Mouse (Mus musculus) ES-Bruce4 (cell line): ENCODE measurements at regions not wholly inside any gene's neighbourhood (a gene's known extent, or its start where the extent isn't known, plus 50 kb on each side); places are given as distances from the start of the nearest gene placed in this dataset.
"Not testable (repeated sequence)": the region's sequence is repeated elsewhere in the genome, so short reads cannot be mapped to it uniquely, and the experiment has no call there.

Experiments used
- H3K27ac ChIP-seq: 2 replicates; pipeline ENCODE4 v1.5.1; 2012; ENCODE audit warnings: low read length, inconsistent platforms; ENCODE audit not compliant: insufficient read depth
- H3K27me3 ChIP-seq: 2 replicates; pipeline ENCODE4 v1.6.1; 2012; ENCODE audit warnings: mild to moderate bottlenecking, low read length, inconsistent platforms; ENCODE audit not compliant: control insufficient read depth, poor library complexity, insufficient read depth, severe bottlenecking
- H3K36me3 ChIP-seq: 2 replicates; pipeline ENCODE4 v1.6.1; 2012; ENCODE audit warnings: inconsistent platforms, mild to moderate bottlenecking, low read length, moderate library complexity; ENCODE audit not compliant: control insufficient read depth, poor library complexity, insufficient read depth, severe bottlenecking
- H3K4me1 ChIP-seq: one replicate; pipeline ENCODE4 v1.8.1; 2011; ENCODE audit warnings: low read length; ENCODE audit not compliant: control insufficient read depth, insufficient read depth
- H3K4me3 ChIP-seq: 2 replicates; pipeline ENCODE4 v1.5.1; 2011; ENCODE audit warnings: low read depth, mild to moderate bottlenecking, low read length
- H3K9ac ChIP-seq: 2 replicates; pipeline ENCODE4 v1.6.1; 2012; ENCODE audit warnings: low read depth, mild to moderate bottlenecking, inconsistent platforms; ENCODE audit not compliant: poor library complexity, severe bottlenecking
- H3K9me3 ChIP-seq: replicated peaks from 2 replicates; pipeline ENCODE4 v1.6.1; 2012; ENCODE audit warnings: mild to moderate bottlenecking, low read length, inconsistent platforms; ENCODE audit not compliant: control insufficient read depth, poor library complexity, insufficient read depth, severe bottlenecking
- CTCF ChIP-seq: IDR thresholded peaks from one replicate; pipeline ENCODE4 v1.8.1; 2011; ENCODE audit warnings: low read depth, low read length
- EP300 ChIP-seq: IDR thresholded peaks from 2 replicates; pipeline ENCODE4 v1.6.1; 2011; ENCODE audit warnings: low read depth, low read length; ENCODE audit not compliant: insufficient read depth
- POLR2A ChIP-seq: IDR thresholded peaks from one replicate; pipeline ENCODE4 v1.8.1; 2011; ENCODE audit warnings: low read length; ENCODE audit not compliant: insufficient read depth

GRCm38 (mm10) chr2:166450964-166451363 is 262.7 kb downstream of the Prex1 start:
- H3K9ac ChIP-seq = no peak overlapping the region
- H3K36me3 ChIP-seq = no peaks in the 10 kb centered on the region
- no peaks in the 10 kb centered on the region for H3K27me3 ChIP-seq
- H3K9me3 ChIP-seq = no peaks in the 10 kb centered on the region
- H3K4me3 ChIP-seq = no peak overlapping the region
- H3K27ac ChIP-seq = no peak overlapping the region
- TF ChIP-seq EP300 (no peak), POLR2A (no peak), CTCF (no peak)
- H3K4me1 ChIP-seq = no peaks in the 10 kb centered on the region

GRCm38 (mm10) chr2:166450380-166450779 is 263.3 kb downstream of the Prex1 start:
- Histone ChIP-seq H3K4me3 (no peak overlapping the region), H3K9ac (no peak overlapping the region), H3K27me3 (no peaks in the 10 kb centered on the region), H3K4me1 (no peaks in the 10 kb centered on the region), H3K9me3 (no peaks in the 10 kb centered on the region), H3K36me3 (no peaks in the 10 kb centered on the region), H3K27ac (no peak overlapping the region)
- TF ChIP-seq EP300 (no peak), CTCF (no peak), POLR2A (no peak)

GRCm38 (mm10) chr2:166448724-166449123 is 264.9 kb downstream of the Prex1 start:
- no peaks in the 10 kb centered on the region for H3K36me3 ChIP-seq
- no peak overlapping the region for H3K27ac ChIP-seq
- no peak overlapping the region for H3K4me3 ChIP-seq
- no peak for TF ChIP-seq POLR2A
- TF ChIP-seq EP300 = no peak
- TF ChIP-seq CTCF = no peak
- H3K9me3 ChIP-seq = no peaks in the 10 kb centered on the region
- no peaks in the 10 kb centered on the region for H3K27me3 ChIP-seq
- H3K4me1 ChIP-seq = no peaks in the 10 kb centered on the region
- H3K9ac ChIP-seq = no peak overlapping the region

GRCm38 (mm10) chr2:166448161-166448560 is 265.5 kb downstream of the Prex1 start:
- Histone ChIP-seq H3K9me3 (no peaks in the 10 kb centered on the region), H3K4me3 (no peak overlapping the region), H3K9ac (no peak overlapping the region), H3K27me3 (no peaks in the 10 kb centered on the region), H3K36me3 (no peaks in the 10 kb centered on the region), H3K4me1 (no peaks in the 10 kb centered on the region), H3K27ac (no peak overlapping the region)
- TF ChIP-seq EP300 (no peak), CTCF (no peak), POLR2A (no peak)

GRCm38 (mm10) chr2:166446536-166446935 is 267.1 kb downstream of the Prex1 start:
- no peak overlapping the region for H3K9ac ChIP-seq
- no peak overlapping the region for H3K27ac ChIP-seq
- H3K36me3 ChIP-seq = no peaks in the 10 kb centered on the region
- no peak overlapping the region for H3K4me3 ChIP-seq
- H3K4me1 ChIP-seq = no peaks in the 10 kb centered on the region
- H3K9me3 ChIP-seq = no peaks in the 10 kb centered on the region
- no peaks in the 10 kb centered on the region for H3K27me3 ChIP-seq
- TF ChIP-seq CTCF = no peak
- no peak for TF ChIP-seq POLR2A
- TF ChIP-seq EP300 = no peak

GRCm38 (mm10) chr2:166445824-166446223 is 267.8 kb downstream of the Prex1 start:
- not testable (repeated sequence) for H3K27ac ChIP-seq, H3K9ac ChIP-seq, H3K36me3 ChIP-seq, H3K27me3 ChIP-seq, H3K9me3 ChIP-seq, H3K4me3 ChIP-seq, H3K4me1 ChIP-seq

- Histone ChIP-seq H3K4me3 (no peak overlapping the region), H3K4me1 (no peaks in the 10 kb centered on the region), H3K27ac (no peak overlapping the region), H3K36me3 (no peaks in the 10 kb centered on the region), H3K9me3 (no peaks in the 10 kb centered on the region), H3K27me3 (no peaks in the 10 kb centered on the region), H3K9ac (no peak overlapping the region)
- TF ChIP-seq EP300 (no peak), CTCF (no peak), POLR2A (no peak)
Observed at GRCm38 (mm10) chr2:166442997-166443396, 270.6 kb downstream of the Prex1 start.
